9 mouse cellular contexts compared by ENCODE assay signal in the genomic region with DNA sequence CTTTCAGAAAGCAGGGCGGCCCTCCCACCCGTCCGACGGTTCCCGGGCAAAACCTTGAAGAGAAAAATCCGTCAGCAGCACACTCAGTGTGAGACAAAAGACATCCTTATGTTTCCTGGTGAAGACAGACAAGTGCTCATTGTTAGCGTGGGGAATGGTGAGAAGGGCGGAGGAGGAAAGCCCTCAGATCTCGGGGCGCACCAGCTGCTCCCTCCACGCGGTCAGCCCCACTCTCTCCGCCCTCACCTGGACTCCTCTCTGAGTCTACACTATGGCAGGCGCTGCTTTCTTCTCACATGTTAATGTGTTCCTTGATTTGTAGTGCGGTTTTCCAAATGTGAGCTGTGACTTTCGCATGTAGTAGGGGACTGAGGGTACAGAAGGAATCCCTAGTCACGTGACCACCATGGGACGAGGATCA. TPM values are rescaled to one million over a fixed set of nuclear protein-coding genes. Genes with fewer than 3 reads are reported as not detected.
DNase-seq lines count a peak whose midpoint lies in the region; ATAC-seq lines count a peak whose summit lies in the region.
"Had no signal": no experiment of that assay in that cellular context is flagged by ENCODE, and none has a peak within 500 bp of the region (broad histone marks: within the 10 kb centered on the region; RNA-seq: fewer than 3 reads in every experiment).

No protein-coding gene starts in this region.

- H3K4me3 ChIP-seq in heart, embryonic 12.5 days = no peak overlapping the region
- H3K4me3 ChIP-seq in embryonic facial prominence, embryonic 13.5 days = no peak overlapping the region
- H3K4me3 ChIP-seq in intestine, embryonic 15.5 days (replicated peaks) = no peak overlapping the region
- no peak overlapping the region for H3K4me3 ChIP-seq in neural tube, embryonic 12.5 days
- H3K4me3 ChIP-seq: megakaryocyte, embryonic 14.5 days had no signal

- no peak for DNase-seq in heart, postnatal 10 days
- DNase-seq in yolk sac, embryonic 10.5 days (ENCODE audit: low spot score) = no peak
- no peak for DNase-seq in cerebellum, adult 11-12 months
- no peak for DNase-seq in cerebellum, adult 9-11 months

- no peak for ATAC-seq in heart, embryonic 12.5 days (ENCODE audit: insufficient number of reproducible peaks, low FRiP score)
- ATAC-seq in embryonic facial prominence, embryonic 13.5 days (ENCODE audit: insufficient number of reproducible peaks, insufficient read depth, low FRiP score, low TSS enrichment, low read depth) = no peak
- ATAC-seq in intestine, embryonic 15.5 days = peak; percentile 26
- ATAC-seq in neural tube, embryonic 12.5 days (ENCODE audit: low FRiP score, low read depth) = peak; percentile 46

- 13% methylated on average over 18 of the region's 18 CpGs for WGBS in heart, embryonic 12.5 days
- WGBS in embryonic facial prominence, embryonic 13.5 days = 13% methylated on average over 18 of the region's 18 CpGs
- 36% methylated on average over 18 of the region's 18 CpGs for WGBS in intestine, embryonic 15.5 days
- WGBS in neural tube, embryonic 12.5 days = 5% methylated on average over 18 of the region's 18 CpGs

- peaks cover 24% of the 10 kb centered on the region for H3K4me1 ChIP-seq in heart, embryonic 12.5 days (replicated peaks)
- peaks cover 54% of the 10 kb centered on the region for H3K4me1 ChIP-seq in embryonic facial prominence, embryonic 13.5 days
- H3K4me1 ChIP-seq in intestine, embryonic 15.5 days (replicated peaks) = peaks cover 26% of the 10 kb centered on the region
- peaks cover 82% of the 10 kb centered on the region for H3K4me1 ChIP-seq in neural tube, embryonic 12.5 days
- H3K4me1 ChIP-seq: megakaryocyte, embryonic 14.5 days had no signal

- H3K36me3 ChIP-seq in heart, embryonic 12.5 days = no peaks in the 10 kb centered on the region
- H3K36me3 ChIP-seq in embryonic facial prominence, embryonic 13.5 days = no peaks in the 10 kb centered on the region
- no peaks in the 10 kb centered on the region for H3K36me3 ChIP-seq in intestine, embryonic 15.5 days
- H3K36me3 ChIP-seq in neural tube, embryonic 12.5 days = no peaks in the 10 kb centered on the region

- intact Hi-C loops in heart, postnatal 10 days (cut with DNase I) = no loop called here

- peak overlapping the region; percentile 79 for H3K4me2 ChIP-seq in heart, embryonic 12.5 days
- peak overlapping the region; percentile 38 for H3K4me2 ChIP-seq in embryonic facial prominence, embryonic 13.5 days
- H3K4me2 ChIP-seq in intestine, embryonic 15.5 days (replicated peaks) = peak overlapping the region; percentile 24; the same call in 1 of the 2 replicates
- H3K4me2 ChIP-seq in neural tube, embryonic 12.5 days (replicated peaks) = peak overlapping the region; percentile 49

- H3K9me3 ChIP-seq in heart, embryonic 12.5 days (replicated peaks) = peaks cover 4% of the 10 kb centered on the region
- H3K9me3 ChIP-seq in embryonic facial prominence, embryonic 13.5 days = no peaks in the 10 kb centered on the region
- peaks cover 3% of the 10 kb centered on the region; the same call in 1 of the 2 replicates for H3K9me3 ChIP-seq in intestine, embryonic 15.5 days
- H3K9me3 ChIP-seq in neural tube, embryonic 12.5 days = no peaks in the 10 kb centered on the region

- H3K9ac ChIP-seq in heart, embryonic 12.5 days = peak overlapping the region; percentile 42; the same call in 1 of the 2 replicates
- no peak overlapping the region for H3K9ac ChIP-seq in embryonic facial prominence, embryonic 13.5 days
- H3K9ac ChIP-seq in intestine, embryonic 15.5 days = no peak overlapping the region
- 0 out of 2 replicates have a peak overlapping the region, but pooled peaks have one; percentile 13 for H3K9ac ChIP-seq in neural tube, embryonic 12.5 days

- no peak overlapping the region for H3K27ac ChIP-seq in heart, embryonic 12.5 days (ENCODE audit: poor library complexity, severe bottlenecking)
- H3K27ac ChIP-seq in embryonic facial prominence, embryonic 13.5 days = no peak overlapping the region
- no peak overlapping the region for H3K27ac ChIP-seq in intestine, embryonic 15.5 days
- H3K27ac ChIP-seq in neural tube, embryonic 12.5 days = peak overlapping the region; percentile 50

- peaks cover 40% of the 10 kb centered on the region for H3K27me3 ChIP-seq in heart, embryonic 12.5 days (replicated peaks)
- peaks cover 14% of the 10 kb centered on the region for H3K27me3 ChIP-seq in embryonic facial prominence, embryonic 13.5 days
- H3K27me3 ChIP-seq in intestine, embryonic 15.5 days (replicated peaks) = no peaks in the 10 kb centered on the region
- H3K27me3 ChIP-seq in neural tube, embryonic 12.5 days (replicated peaks) = 0 out of 2 replicates have a peak, but pooled peaks cover 3% of the 10 kb centered on the region

RNA-seq across cellular contexts. Expression of a gene that starts 47.8 kb away (rescaled TPM):
- polyA plus RNA-seq in heart, embryonic 12.5 days (2016; fragmentation: Nextera tagmentation; extraction: Ambion mirVana) = 2.7 and 3.2 TPM in 2 replicates
- 1 to 10 TPM; 1.3 to 1.5 TPM for total RNA-seq in heart, postnatal 10 days (2021)
- 5.0 and 5.8 TPM in 2 replicates for polyA plus RNA-seq in embryonic facial prominence, embryonic 13.5 days (2015; fragmentation: Nextera tagmentation; extraction: Ambion mirVana)
- 5.8 and 7.7 TPM in 2 replicates for polyA plus RNA-seq in intestine, embryonic 15.5 days (2015; fragmentation: Nextera tagmentation; extraction: Ambion mirVana)
- polyA plus RNA-seq in neural tube, embryonic 12.5 days (2016; fragmentation: Nextera tagmentation; extraction: Ambion mirVana) = 43.2 and 46.1 TPM in 2 replicates

Comparison
In these comparisons a context has a peak if more than half of its experiments do, and no peak if none do; other contexts are left out.
1. ATAC-seq: peak in intestine, embryonic 15.5 days (single experiment) and neural tube, embryonic 12.5 days (single experiment); none in heart, embryonic 12.5 days (single experiment) and embryonic facial prominence, embryonic 13.5 days (single experiment).
2. H3K4me2 ChIP-seq: peak in every context shown above with its lines; median percentile 79 in heart, embryonic 12.5 days; 49 in neural tube, embryonic 12.5 days; 38 in embryonic facial prominence, embryonic 13.5 days; 24 in intestine, embryonic 15.5 days.
3. H3K9ac ChIP-seq: peak in heart, embryonic 12.5 days (single experiment) and neural tube, embryonic 12.5 days (single experiment); none in embryonic facial prominence, embryonic 13.5 days (single experiment) and intestine, embryonic 15.5 days (single experiment).